In the genomic region with DNA sequence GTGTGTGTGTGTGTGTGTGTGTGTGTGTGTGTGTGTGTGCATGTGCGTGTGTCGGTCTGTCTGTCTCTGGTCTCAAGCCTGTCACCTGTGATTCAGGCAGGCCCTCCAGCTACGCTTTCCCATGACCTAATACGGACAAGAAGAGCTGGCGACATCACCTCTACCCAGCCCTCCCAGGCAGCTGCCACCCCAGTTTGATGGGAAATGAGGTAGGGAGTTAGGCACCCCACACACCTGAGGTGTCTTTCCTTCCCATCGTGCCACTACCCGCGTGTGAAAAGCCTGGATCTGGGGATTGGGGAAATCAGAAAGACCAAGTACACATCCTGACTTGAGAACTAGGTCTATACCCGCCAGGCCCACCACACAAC, we compare ENCODE assay signal across 17 mouse cellular contexts. TPM values are rescaled to one million over a fixed set of nuclear protein-coding genes. Genes with fewer than 3 reads are reported as not detected.
"Had no signal": no experiment of that assay in that cellular context is flagged by ENCODE, and none has a peak within 500 bp of the region (broad histone marks: within the 10 kb centered on the region; RNA-seq: fewer than 3 reads in every experiment).

No protein-coding gene starts in this region.

- H3K4me1 ChIP-seq: liver, embryonic 12.5 days had no signal

- H3K4me2 ChIP-seq: liver, embryonic 12.5 days; lung, embryonic 14.5 days; midbrain, embryonic 12.5 days had no signal

- H3K27ac ChIP-seq: kidney, postnatal 0 days; layer of hippocampus, adult 2 months; limb, embryonic 13.5 days; liver, embryonic 12.5 days; midbrain, embryonic 12.5 days had no signal

- H3K9ac ChIP-seq: limb, embryonic 13.5 days; liver, embryonic 12.5 days; lung, embryonic 14.5 days; midbrain, embryonic 12.5 days had no signal

- H3K27me3 ChIP-seq: limb, embryonic 13.5 days; midbrain, embryonic 12.5 days had no signal

- DNase-seq: kidney, adult 9 months; lung, postnatal 10 days; right cerebral cortex, postnatal 14 days; thymus, adult 2 months; thymus, postnatal 25 days had no signal

- H3K9me3 ChIP-seq: limb, embryonic 13.5 days; liver, embryonic 12.5 days; midbrain, embryonic 12.5 days had no signal

- H3K36me3 ChIP-seq: limb, embryonic 13.5 days; liver, embryonic 12.5 days; midbrain, embryonic 12.5 days had no signal

- H3K4me3 ChIP-seq: layer of hippocampus, adult 2 months; limb, embryonic 13.5 days; liver, embryonic 12.5 days; midbrain, embryonic 12.5 days had no signal

- ATAC-seq: intestine, postnatal 0 days; liver, embryonic 12.5 days; midbrain, embryonic 16.5 days had no signal

RNA-seq across cellular contexts. Expression of gene Krt17, which starts 0.4 kb away (rescaled TPM):
- polyA plus RNA-seq: neural tube, embryonic 14.5 days; spleen, adult 2 months; testis, adult 2 months had no signal

RNA-seq across cellular contexts. Expression of gene Krt42, which starts 8.5 kb away (rescaled TPM):
- polyA plus RNA-seq: kidney, postnatal 0 days; limb, embryonic 13.5 days; liver, embryonic 12.5 days; liver, embryonic 16.5 days; lung, embryonic 14.5 days; midbrain, embryonic 12.5 days; midbrain, embryonic 16.5 days; neural tube, embryonic 14.5 days; spleen, adult 2 months; testis, adult 2 months had no signal

RNA-seq across cellular contexts. Expression of gene Krt16, which starts 12.5 kb away (rescaled TPM):
- polyA plus RNA-seq: intestine, postnatal 0 days; kidney, postnatal 0 days; liver, embryonic 12.5 days; liver, embryonic 16.5 days; lung, embryonic 14.5 days; midbrain, embryonic 12.5 days; midbrain, embryonic 16.5 days; neural tube, embryonic 14.5 days; spleen, adult 2 months; testis, adult 2 months had no signal

RNA-seq across cellular contexts. Expression of gene Krt14, which starts 53.9 kb away (rescaled TPM):
- polyA plus RNA-seq: lung, embryonic 14.5 days; spleen, adult 2 months; testis, adult 2 months had no signal
